Mouse (Mus musculus) heart, embryonic 14.5 days (tissue): ENCODE data around the gene Prss8. TPM values are rescaled to one million over a fixed set of nuclear protein-coding genes. Genes with fewer than 3 reads are reported as not detected.

Experiments used
- ATAC-seq: fragments of 200-750 bp; cut with Nextera tagmentation; 2 replicates; pipeline ENCODE4 v1.8.0; 2017; ENCODE audit warnings: low read depth, moderate TSS enrichment; ENCODE audit not compliant: insufficient number of reproducible peaks, insufficient read depth, low FRiP score
- H3K27ac ChIP-seq, 2 experiments: fragments of 200-500 bp in 1 of 2; fragments of 300-500 bp in 1 of 2; sonication (generic) in 1 of 2; replicated peaks in 1 of 2; 2 replicates each; pipeline ENCODE4 v1.5.1; 2012 to 2014; ENCODE audit warnings: low read depth in 2 of 2, low read length in 2 of 2, control low read depth in 1 of 2, mild to moderate bottlenecking in 1 of 2, mixed read lengths in 1 of 2; ENCODE audit not compliant: control insufficient read depth in 1 of 2, insufficient read depth in 1 of 2
- H3K27me3 ChIP-seq: fragments of 300-500 bp; sonication (generic); 2 replicates; pipeline ENCODE4 v1.6.1; 2014; ENCODE audit warnings: mild to moderate bottlenecking, low read length, control low read depth; ENCODE audit not compliant: control insufficient read depth, insufficient read depth
- H3K36me3 ChIP-seq: fragments of 300-500 bp; sonication (generic); 2 replicates; pipeline ENCODE4 v1.6.1; 2014; ENCODE audit warnings: mild to moderate bottlenecking, control low read depth, low read length, mixed read lengths; ENCODE audit not compliant: control insufficient read depth, insufficient read depth
- H3K4me1 ChIP-seq, 2 experiments: fragments of 200-500 bp in 1 of 2; fragments of 300-500 bp in 1 of 2; sonication (generic) in 1 of 2; 2 replicates each; pipeline ENCODE4 v1.6.1; 2012 to 2014; ENCODE audit warnings: low read length in 2 of 2, control low read depth in 1 of 2, mixed read lengths in 1 of 2; ENCODE audit not compliant: control insufficient read depth in 2 of 2, insufficient read depth in 2 of 2
- H3K4me2 ChIP-seq: fragments of 300-500 bp; sonication (generic); 2 replicates; pipeline ENCODE4 v1.6.1; 2014; ENCODE audit warnings: mild to moderate bottlenecking, low read length
- H3K4me3 ChIP-seq, 2 experiments: fragments of 200-500 bp in 1 of 2; fragments of 300-500 bp in 1 of 2; sonication (generic) in 1 of 2; 2 replicates each; pipeline ENCODE4 v1.5.1; 2012 to 2014; ENCODE audit warnings: low read length in 2 of 2, mild to moderate bottlenecking in 2 of 2, control low read depth in 1 of 2, low read depth in 1 of 2, moderate library complexity in 1 of 2; ENCODE audit not compliant: control insufficient read depth in 1 of 2, insufficient read depth in 1 of 2
- H3K9ac ChIP-seq: fragments of 300-500 bp; sonication (generic); 2 replicates; pipeline ENCODE4 v1.6.1; 2014; ENCODE audit warnings: mild to moderate bottlenecking, low read length
- H3K9me3 ChIP-seq: fragments of 300-500 bp; sonication (generic); 2 replicates; pipeline ENCODE4 v1.6.1; 2016; ENCODE audit warnings: low read length, control low read depth; ENCODE audit not compliant: control insufficient read depth
- WGBS: fragments of 180-500 bp; shearing (Covaris S2); extraction: QIAGEN DNeasy Blood & Tissue Kit; methylation state at CpG from one replicate; pipeline ENCODE4 v1.1.7; 2014; 5-methylcytosine and 5-hydroxymethylcytosine counted together
- polyA plus RNA-seq: library from polyadenylated mRNA; unstranded; fragments of >200 nt; fragmentation: Nextera tagmentation; extraction: Ambion mirVana; gene quantifications from 2 replicates; pipeline ENCODE4 v1.2.1, GENCODE M21; 2014

The Prss8 gene
- polyA plus RNA-seq, 1 experiment from 2014 or later, result 0.62 TPM

- ATAC-seq, result no peak
- Histone ChIP-seq H3K27ac (no peak overlapping the region), H3K9me3 (no peaks in the 10 kb centered on the region), H3K36me3 (peaks cover 90% of the 10 kb centered on the region), H3K4me1 (peaks cover 4 to 8% of the 10 kb centered on the region in 2 experiments; a peak in 2 of 4 replicates), H3K9ac (no peak overlapping the region), H3K27me3 (no peaks in the 10 kb centered on the region), H3K4me3 (no peak overlapping the region), H3K4me2 (no peak overlapping the region)
- WGBS, result 67% methylated on average over 3 of the region's 3 CpGs
Observed at GRCm38 (mm10) chr7:127888821-127889220, 41.1 kb downstream of the Prss8 start.

DNA sequence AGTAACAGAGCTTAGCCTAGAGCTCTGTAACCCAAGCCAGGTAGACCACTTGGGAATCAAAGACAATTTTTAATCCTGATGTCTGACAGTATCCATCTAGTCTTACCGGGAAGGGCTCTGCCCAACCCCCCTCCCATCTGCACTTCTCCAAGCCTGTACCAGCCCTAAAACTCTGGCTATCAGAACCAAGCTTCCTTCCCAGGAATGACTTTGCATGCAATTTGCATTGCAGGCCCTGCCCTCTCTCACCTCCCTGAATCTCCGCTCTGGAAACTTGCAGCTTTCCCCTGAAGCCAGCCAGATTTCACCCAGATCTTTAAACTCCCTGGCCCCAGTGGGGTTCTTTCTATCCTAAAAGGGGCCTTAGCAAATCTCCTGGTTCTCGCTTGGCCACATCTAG, 42.1 kb downstream of the Prss8 start:
- Histone ChIP-seq H3K4me2 (no peak overlapping the region), H3K4me3 (no peak overlapping the region), H3K36me3 (peaks cover 90% of the 10 kb centered on the region), H3K4me1 (peaks cover 5 to 15% of the 10 kb centered on the region in 2 experiments; a peak in 2 of 4 replicates), H3K9me3 (no peaks in the 10 kb centered on the region), H3K9ac (no peak overlapping the region), H3K27me3 (no peaks in the 10 kb centered on the region), H3K27ac (no peak overlapping the region)
- no peak for ATAC-seq
- 82% methylated on average over 3 of the region's 3 CpGs for WGBS

- Histone ChIP-seq H3K27ac (no peak overlapping the region), H3K9me3 (no peaks in the 10 kb centered on the region), H3K9ac (no peak overlapping the region), H3K4me1 (peaks cover 5 to 15% of the 10 kb centered on the region in 2 experiments; a peak in 2 of 4 replicates), H3K4me2 (no peak overlapping the region), H3K4me3 (no peak overlapping the region), H3K27me3 (no peaks in the 10 kb centered on the region), H3K36me3 (peaks cover 90% of the 10 kb centered on the region)
- no peak for ATAC-seq
- WGBS, result 72% methylated on average over 8 of the region's 8 CpGs
Observed at GRCm38 (mm10) chr7:127887191-127887590, 42.7 kb downstream of the Prss8 start.

GRCm38 (mm10) chr7:127886551-127886950, 43.4 kb downstream of the Prss8 start:
- 86% methylated on average over 6 of the region's 6 CpGs for WGBS
- no peak for ATAC-seq
- peaks cover 5 to 15% of the 10 kb centered on the region in 2 experiments; a peak in 2 of 4 replicates for H3K4me1 ChIP-seq
- H3K36me3 ChIP-seq, result peaks cover 93% of the 10 kb centered on the region
- H3K4me3 ChIP-seq, result no peak overlapping the region
- no peaks in the 10 kb centered on the region for H3K9me3 ChIP-seq
- no peak overlapping the region for H3K4me2 ChIP-seq
- H3K9ac ChIP-seq, result no peak overlapping the region
- no peak overlapping the region for H3K27ac ChIP-seq
- H3K27me3 ChIP-seq, result no peaks in the 10 kb centered on the region

- H3K27me3 ChIP-seq, result no peaks in the 10 kb centered on the region
- no peak overlapping the region for H3K9ac ChIP-seq
- H3K4me2 ChIP-seq, result no peak overlapping the region
- H3K4me3 ChIP-seq, result no peak overlapping the region
- peaks cover 5 to 15% of the 10 kb centered on the region in 2 experiments; a peak in 2 of 4 replicates for H3K4me1 ChIP-seq
- ATAC-seq, result no peak
- 64% methylated on average over 6 of the region's 6 CpGs for WGBS
- H3K36me3 ChIP-seq, result peaks cover 96% of the 10 kb centered on the region
- no peak overlapping the region for H3K27ac ChIP-seq
- no peaks in the 10 kb centered on the region for H3K9me3 ChIP-seq
Observed at GRCm38 (mm10) chr7:127885951-127886350, 44.0 kb downstream of the Prss8 start.

- no peak overlapping the region for H3K4me2 ChIP-seq
- WGBS, result 79% methylated on average over 12 of the region's 12 CpGs
- H3K9ac ChIP-seq, result no peak overlapping the region
- peaks cover 78% of the 10 kb centered on the region for H3K36me3 ChIP-seq
- no peaks in the 10 kb centered on the region for H3K9me3 ChIP-seq
- no peak overlapping the region for H3K27ac ChIP-seq
- H3K27me3 ChIP-seq, result no peaks in the 10 kb centered on the region
- H3K4me3 ChIP-seq, result no peak overlapping the region
- ATAC-seq, result no peak
- peaks cover 5 to 21% of the 10 kb centered on the region in 2 experiments; a peak in 2 of 4 replicates for H3K4me1 ChIP-seq
Observed at GRCm38 (mm10) chr7:127880431-127880830, 49.5 kb downstream of the Prss8 start.

GRCm38 (mm10) chr7:127879301-127879700, 50.6 kb downstream of the Prss8 start:
- WGBS, result 93% methylated on average over 9 of the region's 9 CpGs
- ATAC-seq, result no peak
- Histone ChIP-seq H3K4me2 (no peak overlapping the region), H3K27ac (no peak overlapping the region), H3K4me3 (no peak overlapping the region), H3K9ac (no peak overlapping the region), H3K36me3 (peaks cover 67% of the 10 kb centered on the region), H3K27me3 (no peaks in the 10 kb centered on the region), H3K9me3 (no peaks in the 10 kb centered on the region), H3K4me1 (peaks cover 5 to 28% of the 10 kb centered on the region in 2 experiments; a peak in 2 of 4 replicates)
